Mouse (Mus musculus) stomach, embryonic 16.5 days (tissue): Measurements from ENCODE around the gene Pnpla1. TPM values are rescaled to one million over a fixed set of nuclear protein-coding genes. Genes with fewer than 3 reads are reported as not detected.

ENCODE experiments used
- ATAC-seq: fragments of 200-750 bp; cut with Nextera tagmentation; 2 replicates; pipeline ENCODE4 v1.8.0; 2017; ENCODE audit warnings: moderate number of reproducible peaks, moderate TSS enrichment; ENCODE audit not compliant: insufficient read depth, low FRiP score
- H3K27ac ChIP-seq: fragments of 300-500 bp; sonication (generic); 2 replicates; pipeline ENCODE4 v1.5.1; 2014; ENCODE audit warnings: low read length
- H3K27me3 ChIP-seq: fragments of 300-500 bp; sonication (generic); 2 replicates; pipeline ENCODE4 v1.6.1; 2014; ENCODE audit warnings: low read length, control low read depth, mixed read lengths; ENCODE audit not compliant: control insufficient read depth, insufficient read depth
- H3K36me3 ChIP-seq: fragments of 300-500 bp; sonication (generic); 2 replicates; pipeline ENCODE4 v1.6.1; 2014; ENCODE audit warnings: low read length; ENCODE audit not compliant: control insufficient read depth, insufficient read depth
- H3K4me1 ChIP-seq: fragments of 300-500 bp; sonication (generic); 2 replicates; pipeline ENCODE4 v1.6.1; 2014; ENCODE audit warnings: low read length, control low read depth, mixed read lengths; ENCODE audit not compliant: control insufficient read depth, insufficient read depth
- H3K4me2 ChIP-seq: fragments of 300-500 bp; sonication (generic); 2 replicates; pipeline ENCODE4 v1.6.1; 2014; ENCODE audit warnings: low read depth, low read length, mixed read lengths
- H3K4me3 ChIP-seq: fragments of 300-500 bp; sonication (generic); replicated peaks from 2 replicates; pipeline ENCODE4 v1.5.1; 2014; ENCODE audit warnings: mild to moderate bottlenecking, low read length
- H3K9ac ChIP-seq: fragments of 300-500 bp; sonication (generic); 2 replicates; pipeline ENCODE4 v1.6.1; 2014; ENCODE audit warnings: low read length
- H3K9me3 ChIP-seq: fragments of 300-500 bp; sonication (generic); replicated peaks from 2 replicates; pipeline ENCODE4 v1.6.1; 2016; ENCODE audit warnings: low read length, control low read depth; ENCODE audit not compliant: control insufficient read depth
- WGBS: fragments of 180-500 bp; shearing (Covaris S2); extraction: QIAGEN DNeasy Blood & Tissue Kit; methylation state at CpG from one replicate; pipeline ENCODE4 v1.1.7; 2014; 5-methylcytosine and 5-hydroxymethylcytosine counted together
- polyA plus RNA-seq: library from polyadenylated mRNA; unstranded; fragments of >200 nt; fragmentation: Nextera tagmentation; extraction: Ambion mirVana; gene quantifications from 2 replicates; pipeline ENCODE4 v1.2.1, GENCODE M21; 2015

Gene Pnpla1
- polyA plus RNA-seq, 1 experiment from 2014 or later = 1.2 TPM

DNA sequence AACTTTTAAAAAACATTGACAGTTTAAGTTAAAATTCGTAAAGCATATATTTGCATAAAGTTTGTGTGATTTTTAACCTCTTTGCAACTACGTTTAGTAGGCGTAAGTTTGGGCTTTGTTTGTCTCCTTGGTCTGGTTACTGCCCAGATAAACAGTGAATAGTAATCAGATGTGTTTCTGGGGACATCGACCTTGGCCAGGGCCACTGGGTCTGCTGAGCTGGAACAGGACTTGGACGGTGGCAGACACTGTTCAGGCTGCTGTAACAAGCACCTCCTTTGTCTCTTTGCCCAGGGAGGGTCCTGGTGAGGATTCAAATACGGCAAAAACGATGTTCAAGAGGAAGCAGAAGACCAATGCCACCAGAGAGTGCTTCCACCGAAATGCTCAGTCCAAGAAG lies 27.0 kb downstream of the Pnpla1 start:
- no peaks in the 10 kb centered on the region for H3K27me3 ChIP-seq
- H3K36me3 ChIP-seq = no peaks in the 10 kb centered on the region
- no peak overlapping the region for H3K27ac ChIP-seq
- H3K4me3 ChIP-seq = no peak overlapping the region
- ATAC-seq = no peak
- no peak overlapping the region for H3K4me2 ChIP-seq
- 78% methylated on average over 8 of the region's 8 CpGs for WGBS
- H3K9ac ChIP-seq = no peak overlapping the region
- no peaks in the 10 kb centered on the region for H3K9me3 ChIP-seq
- H3K4me1 ChIP-seq = peaks cover under 1% of the 10 kb centered on the region; the same call in 1 of the 2 replicates

DNA sequence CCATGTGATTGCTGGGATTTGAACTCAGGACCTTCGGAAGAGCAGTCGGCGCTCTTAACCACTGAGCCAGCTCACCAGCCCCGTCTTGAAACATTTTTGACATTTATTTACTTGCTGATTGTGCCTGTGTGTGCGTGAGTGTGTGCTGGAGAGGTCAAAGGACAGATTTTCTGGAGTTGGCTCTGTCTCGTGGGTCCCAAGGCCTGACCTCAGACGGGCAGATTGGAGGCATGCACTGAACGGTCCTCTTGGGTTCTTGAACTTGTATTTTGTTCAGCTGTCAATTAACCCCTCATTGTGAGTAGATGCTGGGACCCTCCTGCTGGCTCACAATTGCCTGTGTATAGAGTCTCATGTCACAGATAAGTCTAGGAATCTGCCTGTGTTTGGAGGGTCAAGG lies 28.1 kb downstream of the Pnpla1 start:
- no peak overlapping the region for H3K4me2 ChIP-seq
- H3K4me1 ChIP-seq = no peaks in the 10 kb centered on the region
- H3K27me3 ChIP-seq = no peaks in the 10 kb centered on the region
- 74% methylated on average over 8 of the region's 8 CpGs for WGBS
- no peak overlapping the region for H3K27ac ChIP-seq
- no peak for ATAC-seq
- H3K9me3 ChIP-seq = no peaks in the 10 kb centered on the region
- no peaks in the 10 kb centered on the region for H3K36me3 ChIP-seq
- H3K4me3 ChIP-seq = no peak overlapping the region
- H3K9ac ChIP-seq = no peak overlapping the region

DNA sequence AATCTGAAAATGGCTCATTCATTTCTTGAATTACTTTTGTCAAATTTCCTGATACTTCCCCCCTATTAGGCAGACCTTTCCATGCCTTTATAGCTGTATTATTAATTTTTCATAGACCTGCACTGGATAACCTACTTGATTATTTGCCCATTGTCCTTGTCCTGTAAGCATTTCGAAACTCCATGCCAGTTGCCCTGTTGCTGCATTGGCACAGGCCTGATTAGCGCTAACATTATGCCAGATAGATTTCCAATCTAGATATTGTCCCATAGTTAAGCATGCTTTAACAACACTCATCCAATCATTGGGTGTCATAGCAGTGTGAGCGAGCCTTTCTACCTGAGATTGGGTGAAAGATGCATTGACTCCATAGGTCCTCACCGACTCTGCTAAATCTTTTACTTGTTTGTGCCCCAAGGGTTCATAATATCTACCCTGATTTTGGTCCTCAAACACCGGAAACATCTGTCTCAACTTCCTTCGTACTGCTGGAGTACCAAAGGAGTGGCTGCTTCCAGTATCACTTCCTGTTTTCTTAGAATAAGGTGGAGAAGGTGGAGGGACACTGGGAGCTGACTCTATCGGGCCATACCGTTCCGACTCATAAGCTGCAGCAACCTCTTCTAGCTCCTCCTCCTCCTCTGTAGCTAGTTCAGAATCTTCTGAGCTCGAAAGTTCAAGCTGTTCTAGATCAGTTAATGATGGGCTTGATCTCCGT lies 36.0 kb downstream of the Pnpla1 start:
- Histone ChIP-seq H3K4me3 (no peak overlapping the region), H3K9ac (no peak overlapping the region), H3K4me2 (no peak overlapping the region), H3K27ac (no peak overlapping the region), H3K9me3 (no peaks in the 10 kb centered on the region), H3K27me3 (no peaks in the 10 kb centered on the region), H3K36me3 (no peaks in the 10 kb centered on the region), H3K4me1 (no peaks in the 10 kb centered on the region)
- 84% methylated on average over 11 of the region's 11 CpGs for WGBS
- ATAC-seq = no peak

DNA sequence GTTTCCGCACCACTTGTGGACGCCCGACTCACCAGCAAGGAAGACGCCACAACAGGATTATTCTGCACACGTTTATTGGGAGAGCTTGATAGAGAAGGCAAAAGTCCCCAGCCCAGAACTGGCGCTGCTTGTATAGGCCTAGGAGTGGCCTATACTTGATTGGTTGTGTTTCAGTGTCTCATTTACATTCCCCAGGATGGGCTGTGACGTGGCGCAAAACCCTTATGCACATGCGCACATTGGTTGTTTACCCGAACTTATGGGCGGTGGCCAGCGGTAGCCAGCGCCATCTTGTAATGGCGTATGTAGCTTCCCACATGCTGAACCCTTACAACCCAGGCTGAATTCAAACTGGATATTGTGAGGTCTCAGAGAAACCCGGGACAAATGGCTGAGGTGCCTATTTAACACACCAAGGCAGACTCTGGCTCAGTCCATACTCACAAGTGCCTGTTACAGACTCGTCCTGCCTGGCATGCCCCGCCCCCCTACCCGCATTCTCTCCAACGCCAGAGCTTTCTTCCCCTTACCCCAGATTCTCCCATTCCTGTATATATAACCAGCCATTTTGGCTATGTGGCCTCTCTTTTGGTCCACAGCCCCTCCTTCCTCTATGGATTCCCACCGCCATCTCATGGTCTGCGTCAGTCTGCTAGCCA lies 37.1 kb downstream of the Pnpla1 start:
- H3K4me3 ChIP-seq = no peak overlapping the region
- no peak overlapping the region for H3K9ac ChIP-seq
- H3K4me1 ChIP-seq = no peaks in the 10 kb centered on the region
- WGBS = 94% methylated on average over 21 of the region's 21 CpGs
- no peak overlapping the region for H3K4me2 ChIP-seq
- ATAC-seq = no peak
- no peaks in the 10 kb centered on the region for H3K9me3 ChIP-seq
- H3K27me3 ChIP-seq = no peaks in the 10 kb centered on the region
- H3K36me3 ChIP-seq = no peaks in the 10 kb centered on the region
- no peak overlapping the region for H3K27ac ChIP-seq

DNA sequence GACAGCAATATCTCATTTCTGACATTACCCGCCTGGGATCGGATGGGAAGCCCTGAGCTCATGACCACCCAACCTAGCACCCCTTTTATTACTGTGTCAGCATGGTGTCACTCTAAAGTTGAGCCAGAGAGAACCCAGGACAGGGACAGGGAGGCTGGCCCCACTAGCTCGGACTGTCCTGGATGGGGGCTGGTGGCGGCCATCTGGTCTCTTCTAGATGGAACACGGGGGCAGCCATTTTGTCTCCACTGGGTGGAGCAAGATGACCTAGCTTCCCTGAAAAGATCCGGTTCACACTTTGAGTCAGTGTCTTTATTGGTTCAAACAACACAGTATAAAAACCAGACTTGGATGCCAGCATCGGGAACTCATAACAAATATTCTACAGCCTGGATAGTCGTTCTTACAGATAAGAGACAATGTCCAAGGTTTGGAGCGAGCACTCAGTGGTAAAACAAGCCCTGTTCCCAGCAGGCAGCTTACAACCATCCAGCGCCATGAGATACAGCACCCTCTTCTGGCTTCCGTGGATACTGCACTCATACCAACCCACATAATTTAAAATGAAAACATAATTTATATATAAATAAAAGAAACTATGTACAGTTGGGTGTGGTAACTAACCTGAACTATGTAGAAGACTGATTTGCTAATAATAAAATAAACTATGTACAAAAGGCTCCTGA lies 38.0 kb downstream of the Pnpla1 start:
- 91% methylated on average over 11 of the region's 11 CpGs for WGBS

DNA sequence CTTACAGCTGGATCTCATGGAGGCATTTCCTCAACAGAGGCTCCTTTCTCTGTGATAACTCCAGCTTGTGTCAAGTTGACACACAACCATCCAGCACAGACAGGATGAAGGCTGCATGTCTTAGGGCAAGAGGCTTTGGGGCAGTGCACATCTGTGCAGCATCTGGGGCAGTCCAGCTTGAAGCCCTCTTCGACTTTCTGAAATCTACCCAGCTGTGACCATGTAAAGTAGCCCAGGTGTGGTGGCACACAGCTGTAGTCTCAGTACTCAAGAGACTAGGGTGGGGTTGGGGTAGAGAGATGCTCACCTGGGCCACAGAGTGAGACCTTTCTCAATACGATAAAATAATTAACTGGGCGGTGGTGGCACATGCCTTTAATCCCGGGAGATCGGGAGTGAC lies 39.6 kb downstream of the Pnpla1 start:
- H3K9me3 ChIP-seq = no peaks in the 10 kb centered on the region
- H3K4me1 ChIP-seq = no peaks in the 10 kb centered on the region
- no peak overlapping the region for H3K9ac ChIP-seq
- no peak overlapping the region for H3K27ac ChIP-seq
- H3K27me3 ChIP-seq = no peaks in the 10 kb centered on the region
- H3K4me2 ChIP-seq = no peak overlapping the region
- H3K36me3 ChIP-seq = no peaks in the 10 kb centered on the region
- WGBS = 85% methylated on average over 5 of the region's 5 CpGs
- H3K4me3 ChIP-seq = no peak overlapping the region
- no peak for ATAC-seq

More for the DNA sequence above, 38.0 kb downstream of the Pnpla1 start:
- no peak overlapping the region for H3K27ac ChIP-seq
- no peak overlapping the region for H3K4me2 ChIP-seq
- no peaks in the 10 kb centered on the region for H3K4me1 ChIP-seq
- no peaks in the 10 kb centered on the region for H3K36me3 ChIP-seq
- no peaks in the 10 kb centered on the region for H3K27me3 ChIP-seq
- no peaks in the 10 kb centered on the region for H3K9me3 ChIP-seq
- no peak for ATAC-seq
- H3K9ac ChIP-seq = no peak overlapping the region
- no peak overlapping the region for H3K4me3 ChIP-seq

DNA sequence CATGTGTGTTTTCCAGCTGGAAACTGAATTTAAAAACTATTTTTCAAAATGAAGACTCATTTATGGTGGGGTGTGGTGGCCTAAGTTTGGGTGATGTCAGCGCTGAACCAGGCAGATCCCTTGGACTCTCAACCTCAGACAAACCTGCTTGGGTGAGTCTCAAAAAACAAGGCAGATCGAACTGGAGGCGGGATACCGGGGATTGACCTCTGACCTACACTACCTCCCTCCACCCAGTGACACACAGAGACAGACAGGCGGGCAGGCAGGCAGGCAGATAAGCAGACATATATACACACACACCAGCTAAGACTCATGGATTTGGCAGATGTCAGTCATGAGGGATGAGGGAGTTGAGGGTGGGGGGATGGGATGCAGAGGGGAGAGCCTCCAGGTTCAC lies 40.0 kb downstream of the Pnpla1 start:
- Histone ChIP-seq H3K36me3 (no peaks in the 10 kb centered on the region), H3K27ac (no peak overlapping the region), H3K27me3 (no peaks in the 10 kb centered on the region), H3K9ac (no peak overlapping the region), H3K4me2 (no peak overlapping the region), H3K4me3 (no peak overlapping the region), H3K4me1 (no peaks in the 10 kb centered on the region), H3K9me3 (no peaks in the 10 kb centered on the region)
- WGBS = 62% methylated on average over 5 of the region's 5 CpGs
- no peak for ATAC-seq

DNA sequence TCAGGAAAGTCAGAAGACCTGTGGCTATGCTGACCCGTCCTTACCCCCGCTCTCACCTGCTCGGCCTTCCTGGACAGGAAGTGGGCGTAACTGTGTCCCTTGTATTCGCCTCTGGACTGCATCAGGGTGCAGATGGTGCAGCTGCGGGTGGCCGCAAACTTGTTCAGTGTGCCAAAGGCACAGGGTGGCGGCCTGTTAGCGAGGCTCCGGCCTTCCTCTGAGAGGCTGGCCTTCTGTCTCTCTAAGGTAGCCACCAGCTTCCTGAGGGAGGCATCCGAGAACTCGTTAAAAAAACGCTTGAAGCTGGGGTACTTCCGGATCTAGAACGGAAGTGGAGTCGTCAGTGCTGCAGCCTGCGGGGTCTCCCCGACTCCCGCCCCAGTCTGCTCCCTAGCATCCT lies 41.2 kb downstream of the Pnpla1 start:
- Histone ChIP-seq H3K27me3 (no peaks in the 10 kb centered on the region), H3K4me2 (no peak overlapping the region), H3K9me3 (no peaks in the 10 kb centered on the region), H3K4me1 (no peaks in the 10 kb centered on the region), H3K27ac (no peak overlapping the region), H3K9ac (no peak overlapping the region; the same call in 1 of the 2 replicates), H3K4me3 (no peak overlapping the region), H3K36me3 (no peaks in the 10 kb centered on the region)
- no peak for ATAC-seq
- 70% methylated on average over 19 of the region's 19 CpGs for WGBS

DNA sequence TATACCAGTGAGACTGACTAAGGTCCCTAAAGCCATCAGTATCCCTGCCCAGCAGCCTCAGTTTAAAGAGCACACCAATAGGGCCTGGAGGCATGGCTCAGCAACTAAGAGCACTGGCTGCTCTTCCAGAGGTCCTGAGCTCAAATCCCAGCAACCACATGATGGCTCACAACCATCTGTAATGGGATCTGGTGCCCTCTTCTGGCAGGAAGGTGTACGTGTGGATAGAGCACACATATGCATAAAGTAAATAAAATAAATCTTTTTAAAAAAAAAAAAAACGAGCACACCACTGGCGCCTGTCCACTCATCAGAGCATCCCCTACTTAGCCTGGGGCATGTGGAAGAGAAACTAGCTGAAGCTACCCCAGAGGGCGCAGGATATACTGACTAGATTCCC lies 43.3 kb downstream of the Pnpla1 start:
- no peak overlapping the region for H3K9ac ChIP-seq
- H3K4me2 ChIP-seq = no peak overlapping the region
- WGBS = 68% methylated on average over 4 of the region's 4 CpGs
- no peak overlapping the region for H3K4me3 ChIP-seq
- no peaks in the 10 kb centered on the region for H3K4me1 ChIP-seq
- H3K36me3 ChIP-seq = no peaks in the 10 kb centered on the region
- H3K9me3 ChIP-seq = no peaks in the 10 kb centered on the region
- ATAC-seq = no peak
- no peaks in the 10 kb centered on the region for H3K27me3 ChIP-seq
- H3K27ac ChIP-seq = no peak overlapping the region
